In genomic region chr5:32272502-32272901, GRCm38 (mm10) we compare ENCODE assay signal across 8 mouse cellular contexts. TPM values are rescaled to one million over a fixed set of nuclear protein-coding genes. Genes with fewer than 3 reads are reported as not detected.
DNase-seq lines count a peak whose midpoint lies in the region; ATAC-seq lines count a peak whose summit lies in the region.

No protein-coding gene starts in this region.

- H3K9ac ChIP-seq in limb, embryonic 15.5 days = no peak overlapping the region

- 0 out of 2 replicates have a peak, but pooled peaks have one; percentile 14 for ATAC-seq in limb, embryonic 15.5 days (ENCODE audit: insufficient number of reproducible peaks, low FRiP score, low TSS enrichment, low read depth)

- intact Hi-C loops in heart, postnatal 14 days (cut with DNase I) = no loop called here

- H3K4me3 ChIP-seq in limb, embryonic 15.5 days = no peak overlapping the region
- H3K4me3 ChIP-seq in limb, embryonic 10.5 days = no peak overlapping the region
- H3K4me3 ChIP-seq in midbrain, embryonic 10.5 days = no peak overlapping the region

- H3K4me2 ChIP-seq in limb, embryonic 15.5 days = no peak overlapping the region

- H3K27me3 ChIP-seq in limb, embryonic 15.5 days = no peaks in the 10 kb centered on the region
- H3K27me3 ChIP-seq in limb, embryonic 10.5 days (ENCODE audit: low read depth, poor library complexity, severe bottlenecking) = no peaks in the 10 kb centered on the region
- no peaks in the 10 kb centered on the region for H3K27me3 ChIP-seq in midbrain, embryonic 10.5 days (ENCODE audit: low read depth, poor library complexity, severe bottlenecking)

- H3K9me3 ChIP-seq in limb, embryonic 15.5 days = no peaks in the 10 kb centered on the region
- H3K9me3 ChIP-seq in limb, embryonic 10.5 days (replicated peaks) = no peaks in the 10 kb centered on the region
- no peaks in the 10 kb centered on the region for H3K9me3 ChIP-seq in midbrain, embryonic 10.5 days (replicated peaks)

- H3K4me1 ChIP-seq in limb, embryonic 15.5 days = peaks cover 5% of the 10 kb centered on the region; the same call in 1 of the 2 replicates
- no peaks in the 10 kb centered on the region for H3K4me1 ChIP-seq in limb, embryonic 10.5 days
- H3K4me1 ChIP-seq in midbrain, embryonic 10.5 days = peaks cover 4% of the 10 kb centered on the region; the same call in 1 of the 2 replicates

- WGBS in limb, embryonic 15.5 days = 44% methylated on average over 7 of the region's 7 CpGs
- 55% methylated on average over 7 of the region's 7 CpGs for WGBS in limb, embryonic 10.5 days
- 46% methylated on average over 7 of the region's 7 CpGs for WGBS in midbrain, embryonic 10.5 days

- no peak overlapping the region for H3K27ac ChIP-seq in limb, embryonic 15.5 days
- no peak overlapping the region for H3K27ac ChIP-seq in limb, embryonic 10.5 days
- H3K27ac ChIP-seq in midbrain, embryonic 10.5 days (replicated peaks) = no peak overlapping the region

- no peaks in the 10 kb centered on the region for H3K36me3 ChIP-seq in limb, embryonic 15.5 days
- no peaks in the 10 kb centered on the region for H3K36me3 ChIP-seq in limb, embryonic 10.5 days
- H3K36me3 ChIP-seq in midbrain, embryonic 10.5 days = no peaks in the 10 kb centered on the region

- DNase-seq in adrenal gland, postnatal 10 days = peak; percentile 50
- no peak for DNase-seq in adrenal gland, adult 18-20 months (ENCODE audit: low spot score in 2 of 2)
- DNase-seq in limb, embryonic 10.5 days (ENCODE audit: low spot score) = no peak
- DNase-seq in heart, postnatal 14 days = peak; percentile 52 to 60
- DNase-seq in right cerebral cortex, postnatal 4 days = peak; percentile 27
- DNase-seq in c-Kit-positive CD71-positive TER-119-positive erythroid progenitor cells, embryonic 14.5 days (ENCODE audit: low spot score) = no peak
- DNase-seq in midbrain, embryonic 10.5 days (ENCODE audit: low spot score) = no peak

RNA-seq across cellular contexts. Expression of gene Plb1, which starts 40.0 kb away (rescaled TPM):
- total RNA-seq in adrenal gland, postnatal 10 days (2021) = under 1 TPM; 0.15 TPM
- total RNA-seq in adrenal gland, adult 18-20 months (2021) = under 1 TPM; 0.29 to 0.33 TPM
- 1.0 and 1.6 TPM in 2 replicates for polyA plus RNA-seq in limb, embryonic 15.5 days (2015; fragmentation: Nextera tagmentation; extraction: Ambion mirVana)
- 0.15 TPM in 1 of 2 replicates, not detected in the other for polyA plus RNA-seq in limb, embryonic 10.5 days (2016; fragmentation: Nextera tagmentation; extraction: Ambion mirVana)
- 1 to 10 TPM; 1.5 to 2.0 TPM for total RNA-seq in heart, postnatal 14 days (2021)
- polyA plus RNA-seq in midbrain, embryonic 10.5 days (2016; fragmentation: Nextera tagmentation; extraction: Ambion mirVana) = 0.05 TPM in 1 of 2 replicates, not detected in the other

Comparison
In these comparisons a context has a peak if more than half of its experiments do, and no peak if none do; other contexts are left out.
1. DNase-seq: peak in adrenal gland, postnatal 10 days (single experiment), heart, postnatal 14 days (2 of 2) and right cerebral cortex, postnatal 4 days (single experiment); none in adrenal gland, adult 18-20 months (0 of 2), limb, embryonic 10.5 days (single experiment), c-Kit-positive CD71-positive TER-119-positive erythroid progenitor cells, embryonic 14.5 days (single experiment) and midbrain, embryonic 10.5 days (single experiment).